Mouse (Mus musculus): ENCODE data around the gene Pnldc1.

GRCm38 (mm10) chr17:12935719-12936118 is 25.7 kb upstream of the Pnldc1 start:
- no peak for TF ChIP-seq MAFK (IDR thresholded peaks at IDR 0.05; ENCODE audit: insufficient read depth, low read depth, low read length)
- no peak for TF ChIP-seq HCFC1 (IDR thresholded peaks at IDR 0.05; ENCODE audit: borderline replicate concordance, insufficient read depth, low read length)

All from ES-E14 (cell line).